Mouse (Mus musculus) kidney, adult 2 months (tissue): ENCODE data around the gene Ptbp3.

Experiments used
- CTCF ChIP-seq: fragments of 200-500 bp; conservative IDR thresholded peaks from 2 replicates; pipeline ENCODE4 v1.5.1; 2011; ENCODE audit warnings: low read depth, mild to moderate bottlenecking, control low read depth, low read length, moderate library complexity, mixed read lengths; ENCODE audit not compliant: insufficient read depth, insufficient read length
- POLR2A ChIP-seq: fragments of 200-500 bp; IDR thresholded peaks from one replicate; pipeline ENCODE4 v1.6.1; 2011; ENCODE audit warnings: low read depth, low read length, control low read depth

DNA sequence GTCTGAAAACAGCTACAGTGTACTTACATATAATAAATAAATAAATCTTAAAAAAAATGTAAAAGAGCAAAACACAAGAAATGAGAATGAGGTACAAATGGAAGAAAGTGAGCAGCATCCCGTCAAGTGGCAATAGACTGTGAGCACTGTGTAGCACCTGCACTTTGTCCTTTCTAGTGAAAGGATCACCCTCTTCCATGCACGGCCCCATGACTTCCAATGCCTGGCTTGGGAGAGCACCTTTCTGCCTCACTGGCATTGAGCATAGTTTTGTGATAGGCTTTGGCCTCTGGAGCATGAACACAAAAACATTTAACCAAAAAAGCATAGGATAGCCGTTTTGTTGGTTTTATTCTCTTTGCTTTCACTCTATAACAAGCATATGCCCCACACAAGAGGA is 21.7 kb downstream of the Ptbp3 start:
- TF ChIP-seq POLR2A (no peak), CTCF (no peak)
